Mouse (Mus musculus) lung, adult 2 months (tissue): ENCODE results near the gene Nhlrc4. TPM values are rescaled to one million over a fixed set of nuclear protein-coding genes. Genes with fewer than 3 reads are reported as not detected.

Source experiments
- DNase-seq: peaks from one replicate; pipeline ENCODE4 v3.0.0; 2022
- H3K4me1 ChIP-seq: fragments of 200-500 bp; 2 replicates; pipeline ENCODE4 v1.6.1; 2011; ENCODE audit warnings: low read length; ENCODE audit not compliant: control insufficient read depth, insufficient read depth
- H3K4me3 ChIP-seq: fragments of 200-500 bp; replicated peaks from 2 replicates; pipeline ENCODE3; 2011; ENCODE audit warnings: low read depth, mild to moderate bottlenecking, control low read depth, low read length; ENCODE audit errors: extremely low read depth
- CTCF ChIP-seq: fragments of 200-500 bp; IDR thresholded peaks from 2 replicates; pipeline ENCODE4 v1.5.1; 2011; ENCODE audit warnings: mild to moderate bottlenecking, low read length, control low read depth; ENCODE audit not compliant: insufficient read depth
- POLR2A ChIP-seq: fragments of 200-500 bp; IDR thresholded peaks from 2 replicates; pipeline ENCODE4 v1.6.1; 2011; ENCODE audit warnings: low read depth, mild to moderate bottlenecking, control low read depth, low read length, borderline replicate concordance; ENCODE audit errors: extremely low read depth
- WGBS: fragments of 180-500 bp; shearing (Covaris S2); methylation state at CpG from one replicate; pipeline ENCODE4 v1.1.7; 2018; 5-methylcytosine and 5-hydroxymethylcytosine counted together
- polyA plus RNA-seq: library from polyadenylated mRNA; depleted of rRNA; stranded (reverse); fragments of >200 nt; gene quantifications from 2 replicates; pipeline ENCODE4 v1.2.3, GENCODE M21; 2012

Gene Nhlrc4
- polyA plus RNA-seq, 1 experiment: 37.5 TPM

DNA sequence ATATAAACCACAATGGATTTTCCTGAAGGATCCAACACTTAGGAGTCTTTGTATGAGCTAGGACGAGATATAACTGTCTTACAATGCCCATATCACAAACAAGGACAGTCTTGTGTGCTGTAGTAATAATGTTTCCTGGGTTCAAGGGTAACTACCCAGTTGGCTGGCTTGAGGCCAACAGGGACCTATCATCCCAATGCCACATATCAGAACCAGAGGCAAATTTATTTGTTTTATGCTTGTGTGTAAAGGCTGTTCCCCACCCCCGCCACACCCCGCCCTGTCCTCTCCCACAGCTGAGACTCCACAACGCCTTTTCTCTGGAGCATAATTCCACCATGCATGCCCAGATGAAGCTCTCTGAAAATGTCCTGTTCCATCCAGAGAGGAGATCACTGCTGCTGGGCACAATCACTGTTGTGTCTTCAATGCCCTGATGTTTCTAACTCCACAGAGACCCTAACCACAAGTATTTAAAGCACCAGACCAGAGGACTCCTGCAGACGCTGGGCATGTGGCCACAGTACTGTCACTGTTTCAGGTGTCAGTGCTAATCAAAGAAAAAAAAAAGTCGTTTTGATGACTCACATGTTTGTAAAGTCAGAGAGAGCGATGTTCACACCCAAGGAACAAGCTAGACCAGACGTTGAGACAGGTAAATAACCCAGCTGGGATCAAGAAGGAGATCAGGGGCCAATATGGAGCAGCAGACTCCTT, 27.7 kb downstream of the Nhlrc4 start:
- Histone ChIP-seq H3K4me3 (no peak overlapping the region), H3K4me1 (peaks cover 30% of the 10 kb centered on the region)
- 58% methylated on average over 8 of the region's 8 CpGs for WGBS
- TF ChIP-seq CTCF: no peak
- no peak for TF ChIP-seq POLR2A
- no peak for DNase-seq

DNA sequence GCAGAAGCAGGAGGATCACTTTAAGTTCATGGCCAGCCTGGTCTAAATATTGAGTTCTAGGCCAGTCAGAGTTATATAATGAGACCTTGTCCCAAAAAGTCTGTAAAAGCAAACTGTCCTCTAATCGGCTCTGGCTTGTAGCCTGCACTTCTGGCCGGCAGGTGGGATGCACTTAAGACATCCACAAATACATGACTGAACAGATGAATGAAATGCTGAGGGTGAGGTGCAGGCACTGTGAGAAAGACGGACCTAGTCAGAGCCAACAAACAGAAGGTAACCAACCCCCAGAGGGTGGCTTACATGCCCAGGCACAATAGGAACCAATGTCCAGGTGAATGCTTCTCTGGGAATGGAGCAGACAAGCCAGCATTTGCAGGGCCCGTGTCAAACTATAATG, 30.5 kb downstream of the Nhlrc4 start:
- no peak for DNase-seq
- no peak overlapping the region for H3K4me3 ChIP-seq
- TF ChIP-seq CTCF: no peak
- TF ChIP-seq POLR2A: no peak
- peaks cover 37% of the 10 kb centered on the region for H3K4me1 ChIP-seq
- 49% methylated on average over 4 of the region's 4 CpGs for WGBS

DNA sequence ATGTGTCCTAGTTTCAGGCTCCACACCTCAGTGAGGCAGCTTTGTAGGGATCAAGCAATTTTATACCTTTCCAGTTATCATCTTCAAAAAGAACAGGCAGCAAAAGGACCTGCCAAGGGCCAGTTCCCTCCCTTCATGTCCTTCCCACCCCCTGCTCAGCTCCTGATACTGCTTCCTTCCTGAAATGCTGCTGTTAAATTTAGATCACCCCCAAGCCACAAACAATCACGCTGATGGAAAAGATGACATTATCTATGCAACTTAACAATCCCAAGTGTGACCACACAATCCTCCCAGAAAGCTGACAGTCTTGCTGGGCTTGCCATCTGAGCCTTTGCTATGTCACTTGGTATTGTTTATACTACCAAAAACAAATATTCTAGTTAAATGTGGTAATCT, 30.9 kb downstream of the Nhlrc4 start:
- TF ChIP-seq CTCF (no peak), POLR2A (no peak)
- Histone ChIP-seq H3K4me3 (no peak overlapping the region), H3K4me1 (peaks cover 37% of the 10 kb centered on the region)
- 13% methylated on average over 1 of the region's 1 CpGs for WGBS
- DNase-seq: no peak

DNA sequence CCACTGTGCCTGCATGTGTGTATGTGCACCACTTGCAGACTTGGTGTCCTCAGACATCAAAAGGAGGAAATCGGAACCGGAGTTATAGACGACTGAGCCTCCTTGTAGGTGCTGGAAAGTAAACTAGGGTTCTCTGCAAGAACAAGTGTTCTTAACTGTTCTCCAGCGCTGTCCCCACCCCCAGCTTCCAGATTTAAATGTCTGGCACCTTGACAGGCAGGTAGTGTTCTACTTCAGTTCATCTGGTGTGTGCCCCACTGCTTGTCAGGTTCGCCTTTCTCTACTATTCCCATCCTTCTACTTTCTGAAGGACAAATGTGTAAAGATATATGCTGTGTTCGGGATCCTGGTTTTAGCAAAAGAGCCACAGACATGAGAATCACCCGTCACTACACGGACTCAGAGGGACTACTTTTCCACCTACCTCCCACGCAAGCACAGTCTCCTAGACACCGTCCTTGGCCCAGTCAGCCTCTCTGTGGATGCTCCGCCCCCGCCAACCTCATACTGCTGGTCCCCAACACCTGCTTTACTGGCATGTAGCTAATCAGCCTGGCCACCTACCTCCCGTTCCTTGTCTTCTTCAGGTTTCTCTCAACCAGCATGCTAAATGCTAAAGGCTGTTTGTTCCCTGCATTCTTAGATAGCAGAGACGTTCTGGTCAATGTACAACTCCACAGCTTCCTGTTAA, 31.4 kb downstream of the Nhlrc4 start:
- TF ChIP-seq CTCF (no peak), POLR2A (no peak)
- peak; percentile 38 for DNase-seq
- no peak overlapping the region for H3K4me3 ChIP-seq
- peaks cover 32% of the 10 kb centered on the region for H3K4me1 ChIP-seq
- 47% methylated on average over 14 of the region's 14 CpGs for WGBS

DNA sequence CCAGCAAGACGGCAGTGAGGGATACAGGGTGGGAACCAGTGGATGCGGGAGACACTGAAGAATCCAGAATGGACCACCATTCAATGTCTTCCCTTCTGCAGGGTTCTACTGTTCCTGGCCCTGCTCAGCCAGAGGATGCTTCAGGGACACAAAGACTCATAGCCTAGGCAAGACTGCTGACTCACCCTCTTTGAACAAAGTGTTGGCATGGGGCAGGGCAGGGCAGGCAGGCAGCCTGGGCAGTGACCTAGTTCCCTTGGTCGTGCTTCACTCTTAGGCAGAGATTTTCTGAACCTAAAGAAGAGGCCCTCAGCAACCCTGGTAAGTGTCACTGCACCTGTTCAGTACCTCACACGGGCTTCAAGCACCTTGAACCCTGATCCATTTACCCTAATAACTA, 32.9 kb downstream of the Nhlrc4 start:
- WGBS: 68% methylated on average over 4 of the region's 4 CpGs
- peaks cover 20% of the 10 kb centered on the region for H3K4me1 ChIP-seq
- peak; percentile 28 for DNase-seq
- H3K4me3 ChIP-seq: no peak overlapping the region
- TF ChIP-seq CTCF: no peak
- no peak for TF ChIP-seq POLR2A

DNA sequence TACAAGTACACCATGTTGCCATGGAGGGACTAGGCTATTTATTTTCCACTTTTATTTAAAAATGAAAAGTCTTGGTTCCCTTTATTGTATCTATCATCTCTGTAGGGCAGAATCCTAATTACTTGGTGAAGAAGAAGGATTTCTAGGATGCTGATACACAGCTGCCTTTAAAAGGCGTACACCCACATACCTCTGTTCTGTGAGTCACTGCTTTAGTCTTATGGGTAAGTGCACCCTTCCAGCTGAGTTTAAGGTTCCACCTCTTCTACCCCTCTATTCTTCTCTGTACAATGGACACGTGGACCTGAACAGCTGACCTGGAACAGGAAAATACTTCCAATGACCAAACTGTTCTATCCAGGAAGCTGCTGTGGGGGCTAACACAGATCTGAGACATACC, 37.1 kb downstream of the Nhlrc4 start:
- DNase-seq: no peak
- no peak overlapping the region for H3K4me3 ChIP-seq
- WGBS: 71% methylated on average over 2 of the region's 2 CpGs
- no peak for TF ChIP-seq POLR2A
- no peak for TF ChIP-seq CTCF
- H3K4me1 ChIP-seq: peaks cover 8% of the 10 kb centered on the region

DNA sequence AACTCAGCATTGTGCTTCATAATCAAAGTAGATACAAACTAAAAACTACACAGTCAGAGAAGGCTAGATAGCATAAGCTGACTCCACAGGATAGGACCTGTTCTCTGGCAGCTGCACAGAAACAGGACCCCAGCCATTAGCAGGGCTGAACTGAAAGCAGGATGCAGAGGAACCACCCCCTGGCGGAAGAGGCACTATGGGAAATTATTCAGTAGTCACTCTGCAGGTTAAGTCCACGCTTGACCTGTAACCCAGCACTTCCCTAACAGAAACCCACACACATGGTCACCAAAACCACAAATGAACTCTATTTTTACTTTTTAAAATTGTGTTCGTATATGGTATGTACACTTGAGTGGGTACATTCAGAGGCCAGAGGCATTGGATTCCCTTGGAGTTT, 41.7 kb downstream of the Nhlrc4 start:
- no peak for TF ChIP-seq CTCF
- no peak for TF ChIP-seq POLR2A
- no peak for DNase-seq
- 76% methylated on average over 3 of the region's 3 CpGs for WGBS
- Histone ChIP-seq H3K4me1 (no peaks in the 10 kb centered on the region; the same call in 1 of the 2 replicates), H3K4me3 (no peak overlapping the region)

DNA sequence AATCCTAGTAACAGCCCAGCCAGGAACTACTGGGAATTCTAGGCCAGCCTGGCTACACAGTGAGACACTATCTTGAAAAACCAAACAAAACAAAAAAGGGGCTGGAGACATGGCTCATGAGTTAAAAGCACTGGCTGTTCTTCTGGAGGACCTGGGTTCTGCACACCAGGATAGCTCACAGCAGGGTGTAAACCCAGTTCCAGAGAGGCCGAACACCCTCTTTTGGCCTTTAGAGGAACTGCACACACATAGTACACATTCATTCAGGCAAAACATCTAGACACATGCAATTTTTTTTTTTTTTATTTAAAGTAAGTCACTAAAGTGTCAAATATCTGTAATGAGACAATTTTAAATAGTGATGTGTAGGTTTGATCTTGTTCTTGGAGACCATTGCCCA, 44.6 kb downstream of the Nhlrc4 start:
- DNase-seq: no peak
- TF ChIP-seq POLR2A (no peak), CTCF (no peak)
- 96% methylated on average over 1 of the region's 1 CpGs for WGBS
- H3K4me3 ChIP-seq: no peak overlapping the region
- no peaks in the 10 kb centered on the region for H3K4me1 ChIP-seq

DNA sequence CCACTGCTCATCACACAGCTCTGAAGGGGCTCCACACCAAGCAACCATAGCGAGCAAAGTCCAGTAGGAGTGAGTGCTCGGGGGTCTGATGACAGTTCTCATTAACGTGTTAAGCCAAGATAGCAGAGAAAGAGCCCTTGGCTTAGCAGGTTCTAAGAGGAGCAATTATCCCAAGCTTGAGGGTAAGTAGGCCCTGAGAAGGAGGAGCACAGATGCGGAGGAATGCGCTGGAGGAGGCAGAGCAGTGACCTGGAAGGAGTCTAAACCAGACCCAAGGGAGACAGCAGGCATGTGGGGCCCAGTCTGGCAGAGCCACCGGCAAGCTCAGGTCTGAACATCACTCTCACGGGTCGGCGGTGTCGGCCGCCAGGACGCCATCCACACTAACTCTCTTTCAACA, 48.9 kb downstream of the Nhlrc4 start:
- no peak for DNase-seq
- peaks cover 3% of the 10 kb centered on the region; the same call in 1 of the 2 replicates for H3K4me1 ChIP-seq
- 73% methylated on average over 12 of the region's 12 CpGs for WGBS
- no peak overlapping the region for H3K4me3 ChIP-seq
- TF ChIP-seq CTCF (no peak), POLR2A (no peak)

DNA sequence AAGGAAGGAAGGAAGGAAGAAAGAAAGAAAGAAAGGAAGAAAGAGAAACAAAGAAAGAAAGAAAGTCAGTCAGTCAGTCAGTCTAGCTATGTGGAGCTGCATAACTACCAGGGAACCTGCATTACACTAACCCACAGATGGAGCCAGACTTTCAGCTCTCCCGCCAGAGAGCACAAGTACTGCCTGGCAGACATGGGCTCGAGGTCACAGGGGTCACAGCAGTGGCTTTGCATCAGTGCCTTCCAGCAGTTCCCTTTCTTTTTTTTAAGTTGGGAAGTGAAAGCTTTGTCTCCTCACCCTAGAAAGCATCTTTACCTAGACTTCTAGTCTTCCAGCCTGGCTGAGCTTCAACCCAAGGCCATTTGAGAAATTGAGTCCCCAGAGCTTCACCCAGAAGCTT, 49.3 kb downstream of the Nhlrc4 start:
- peaks cover 3% of the 10 kb centered on the region; the same call in 1 of the 2 replicates for H3K4me1 ChIP-seq
- H3K4me3 ChIP-seq: no peak overlapping the region
- 49% methylated on average over 2 of the region's 2 CpGs for WGBS
- DNase-seq: no peak
- TF ChIP-seq CTCF (no peak), POLR2A (no peak)
